Mouse (Mus musculus): Measurements from ENCODE around the gene U2af2. TPM values are rescaled to one million over a fixed set of nuclear protein-coding genes. Genes with fewer than 3 reads are reported as not detected.

U2af2 gene
- polyA plus RNA-seq, 1 experiment from 2014 or later = 124 TPM

Small RNA genes within 50 kb of the gene (microRNA-seq; reads per million reads assigned to microRNA genes)
- gene Gm26217 = not detected

Other genes with a start within 250 kb of the U2af2 start
- gene Ube2s, start 249.6 kb upstream of the U2af2 start, polyA plus RNA-seq (2014; fragmentation: Nextera tagmentation; extraction: Ambion mirVana) = 378 and 472 TPM in 2 replicates
- gene Shisa7, start 217.4 kb upstream of the U2af2 start, polyA plus RNA-seq (2014; fragmentation: Nextera tagmentation; extraction: Ambion mirVana) = 5.8 and 7.7 TPM in 2 replicates
- 3.3 and 4.3 TPM in 2 replicates for gene Isoc2b, start 191.9 kb upstream of the U2af2 start, polyA plus RNA-seq (2014; fragmentation: Nextera tagmentation; extraction: Ambion mirVana)
- gene Isoc2a, start 185.0 kb upstream of the U2af2 start, polyA plus RNA-seq (2014; fragmentation: Nextera tagmentation; extraction: Ambion mirVana) = 0.53 and 0.59 TPM in 2 replicates
- gene Gm36210, start 155.6 kb upstream of the U2af2 start, polyA plus RNA-seq (2014; fragmentation: Nextera tagmentation; extraction: Ambion mirVana) = 0.33 and 0.44 TPM in 2 replicates
- gene Zfp628, start 146.9 kb upstream of the U2af2 start, polyA plus RNA-seq (2014; fragmentation: Nextera tagmentation; extraction: Ambion mirVana) = 3.6 and 3.8 TPM in 2 replicates
- gene Nat14, start 140.1 kb upstream of the U2af2 start, polyA plus RNA-seq (2014; fragmentation: Nextera tagmentation; extraction: Ambion mirVana) = 9.8 and 17.7 TPM in 2 replicates
- 0.23 and 0.41 TPM in 2 replicates for gene Ssc5d, start 136.4 kb upstream of the U2af2 start, polyA plus RNA-seq (2014; fragmentation: Nextera tagmentation; extraction: Ambion mirVana)
- gene Sbk2, start 97.7 kb upstream of the U2af2 start, polyA plus RNA-seq (2014; fragmentation: Nextera tagmentation; extraction: Ambion mirVana) = not detected in 2 replicates
- 0.39 and 0.42 TPM in 2 replicates for gene Sbk3, start 91.0 kb upstream of the U2af2 start, polyA plus RNA-seq (2014; fragmentation: Nextera tagmentation; extraction: Ambion mirVana)
- gene Zfp579, start 66.0 kb upstream of the U2af2 start, polyA plus RNA-seq (2014; fragmentation: Nextera tagmentation; extraction: Ambion mirVana) = 37.9 and 52.9 TPM in 2 replicates
- 11.3 and 13.5 TPM in 2 replicates for gene Zfp524, start 47.7 kb upstream of the U2af2 start, polyA plus RNA-seq (2014; fragmentation: Nextera tagmentation; extraction: Ambion mirVana)
- gene Fiz1, start 47.4 kb upstream of the U2af2 start, polyA plus RNA-seq (2014; fragmentation: Nextera tagmentation; extraction: Ambion mirVana) = 34.3 and 42.8 TPM in 2 replicates
- gene Gm44973, start 46.6 kb upstream of the U2af2 start, polyA plus RNA-seq (2014; fragmentation: Nextera tagmentation; extraction: Ambion mirVana) = 0.59 and 1.9 TPM in 2 replicates
- gene Zfp865, start 41.8 kb upstream of the U2af2 start, polyA plus RNA-seq (2014; fragmentation: Nextera tagmentation; extraction: Ambion mirVana) = 5.4 and 5.9 TPM in 2 replicates
- 36.1 and 45.5 TPM in 2 replicates for gene Ccdc106, start 41.6 kb upstream of the U2af2 start, polyA plus RNA-seq (2014; fragmentation: Nextera tagmentation; extraction: Ambion mirVana)
- not detected in 2 replicates for gene 4632433K11Rik, start 28.0 kb upstream of the U2af2 start, polyA plus RNA-seq (2014; fragmentation: Nextera tagmentation; extraction: Ambion mirVana)
- gene Zfp784, start 23.7 kb upstream of the U2af2 start, polyA plus RNA-seq (2014; fragmentation: Nextera tagmentation; extraction: Ambion mirVana) = 6.2 and 6.3 TPM in 2 replicates
- 54.5 and 64.9 TPM in 2 replicates for gene Zfp580, start 10.6 kb upstream of the U2af2 start, polyA plus RNA-seq (2014; fragmentation: Nextera tagmentation; extraction: Ambion mirVana)
- 71.3 and 89.0 TPM in 2 replicates for gene Epn1, start 18.1 kb downstream of the U2af2 start, polyA plus RNA-seq (2014; fragmentation: Nextera tagmentation; extraction: Ambion mirVana)
- gene Rfpl4, start 54.8 kb downstream of the U2af2 start, polyA plus RNA-seq (2014; fragmentation: Nextera tagmentation; extraction: Ambion mirVana) = not detected in 2 replicates
- gene Rasl2-9, start 63.8 kb downstream of the U2af2 start, polyA plus RNA-seq (2014; fragmentation: Nextera tagmentation; extraction: Ambion mirVana) = 0.29 and 0.38 TPM in 2 replicates
- gene Vmn1r55, start 87.5 kb downstream of the U2af2 start, polyA plus RNA-seq (2014; fragmentation: Nextera tagmentation; extraction: Ambion mirVana) = not detected in 2 replicates
- gene Vmn1r56, start 134.6 kb downstream of the U2af2 start, polyA plus RNA-seq (2014; fragmentation: Nextera tagmentation; extraction: Ambion mirVana) = not detected in 2 replicates
- not detected in 2 replicates for gene Vmn1r57, start 156.3 kb downstream of the U2af2 start, polyA plus RNA-seq (2014; fragmentation: Nextera tagmentation; extraction: Ambion mirVana)

Measured in forebrain, embryonic 14.5 days (tissue).